Mouse (Mus musculus): ENCODE measurements at regions not wholly inside any gene's neighbourhood (a gene's known extent, or its start where the extent isn't known, plus 50 kb on each side); places are given as distances from the start of the nearest gene placed in this dataset.
"Not testable (repeated sequence)": the region's sequence is repeated elsewhere in the genome, so short reads cannot be mapped to it uniquely, and the experiment has no call there.

- no peaks in the 10 kb centered on the region for H3K4me1 ChIP-seq (ENCODE audit: control insufficient read depth, insufficient read depth, low read length)
- no peak for DNase-seq (ENCODE audit: low spot score, missing footprints)
- no peak overlapping the region for H3K4me2 ChIP-seq
- no peaks in the 10 kb centered on the region for H3K9me3 ChIP-seq (ENCODE audit: control insufficient read depth, low read length)
- no peak overlapping the region for H3K4me3 ChIP-seq (ENCODE audit: low read depth, low read length)
- ATAC-seq (ENCODE audit: low FRiP score) = no peak
- no peaks in the 10 kb centered on the region for H3K27me3 ChIP-seq (ENCODE audit: control insufficient read depth, insufficient read depth, low read length)
- H3K9ac ChIP-seq (ENCODE audit: low read length) = no peak overlapping the region
- H3K36me3 ChIP-seq (ENCODE audit: control insufficient read depth, insufficient read depth, low read length) = no peaks in the 10 kb centered on the region
- no peak overlapping the region for H3K27ac ChIP-seq (ENCODE audit: low read depth, low read length)
- WGBS = 95% methylated on average over 3 of the region's 3 CpGs
These were observed 126.4 kb downstream of the Tomm20 start for GRCm38 (mm10) chr8:126819261-126819660.

GRCm38 (mm10) chr8:126816155-126816554 is 129.5 kb downstream of the Tomm20 start:
- no peak for ATAC-seq (ENCODE audit: low FRiP score)
- no peaks in the 10 kb centered on the region for H3K36me3 ChIP-seq (ENCODE audit: control insufficient read depth, insufficient read depth, low read length)

GRCm38 (mm10) chr8:126814427-126814826 is 131.2 kb downstream of the Tomm20 start:
- Histone ChIP-seq H3K36me3 (ENCODE audit: control insufficient read depth, insufficient read depth, low read length) (no peaks in the 10 kb centered on the region), H3K4me2 (no peak overlapping the region), H3K27ac (ENCODE audit: low read depth, low read length) (no peak overlapping the region), H3K9ac (ENCODE audit: low read length) (no peak overlapping the region), H3K4me3 (ENCODE audit: low read depth, low read length) (no peak overlapping the region), H3K4me1 (ENCODE audit: control insufficient read depth, insufficient read depth, low read length) (no peaks in the 10 kb centered on the region), H3K27me3 (ENCODE audit: control insufficient read depth, insufficient read depth, low read length) (no peaks in the 10 kb centered on the region), H3K9me3 (ENCODE audit: control insufficient read depth, low read length) (no peaks in the 10 kb centered on the region; the same call in 1 of the 2 replicates)
- 78% methylated on average over 4 of the region's 4 CpGs for WGBS
- no peak for DNase-seq (ENCODE audit: low spot score, missing footprints)
- ATAC-seq (ENCODE audit: low FRiP score) = no peak

More at GRCm38 (mm10) chr8:126816155-126816554, 129.5 kb downstream of the Tomm20 start:
- Histone ChIP-seq H3K9ac (ENCODE audit: low read length) (no peak overlapping the region), H3K27ac (ENCODE audit: low read depth, low read length) (no peak overlapping the region), H3K9me3 (ENCODE audit: control insufficient read depth, low read length) (no peaks in the 10 kb centered on the region; the same call in 1 of the 2 replicates), H3K4me2 (no peak overlapping the region), H3K27me3 (ENCODE audit: control insufficient read depth, insufficient read depth, low read length) (no peaks in the 10 kb centered on the region), H3K4me1 (ENCODE audit: control insufficient read depth, insufficient read depth, low read length) (no peaks in the 10 kb centered on the region), H3K4me3 (ENCODE audit: low read depth, low read length) (no peak overlapping the region)
- DNase-seq (ENCODE audit: low spot score, missing footprints) = no peak
- WGBS = 89% methylated on average over 3 of the region's 3 CpGs

GRCm38 (mm10) chr8:126813621-126814020 is 132.0 kb downstream of the Tomm20 start:
- Histone ChIP-seq H3K4me1 (ENCODE audit: control insufficient read depth, insufficient read depth, low read length) (no peaks in the 10 kb centered on the region), H3K4me2 (no peak overlapping the region), H3K27me3 (ENCODE audit: control insufficient read depth, insufficient read depth, low read length) (no peaks in the 10 kb centered on the region), H3K27ac (ENCODE audit: low read depth, low read length) (no peak overlapping the region), H3K36me3 (ENCODE audit: control insufficient read depth, insufficient read depth, low read length) (no peaks in the 10 kb centered on the region), H3K9me3 (ENCODE audit: control insufficient read depth, low read length) (no peaks in the 10 kb centered on the region; the same call in 1 of the 2 replicates), H3K9ac (ENCODE audit: low read length) (no peak overlapping the region), H3K4me3 (ENCODE audit: low read depth, low read length) (no peak overlapping the region)
- 76% methylated on average over 4 of the region's 4 CpGs for WGBS
- ATAC-seq (ENCODE audit: low FRiP score) (no peak), DNase-seq (ENCODE audit: low spot score, missing footprints) (no peak)

GRCm38 (mm10) chr8:126812777-126813176 is 132.9 kb downstream of the Tomm20 start:
- Histone ChIP-seq H3K27me3 (ENCODE audit: control insufficient read depth, insufficient read depth, low read length) (no peaks in the 10 kb centered on the region), H3K9me3 (ENCODE audit: control insufficient read depth, low read length) (no peaks in the 10 kb centered on the region; the same call in 1 of the 2 replicates), H3K4me2 (no peak overlapping the region), H3K4me3 (ENCODE audit: low read depth, low read length) (no peak overlapping the region), H3K27ac (ENCODE audit: low read depth, low read length) (no peak overlapping the region), H3K36me3 (ENCODE audit: control insufficient read depth, insufficient read depth, low read length) (no peaks in the 10 kb centered on the region), H3K9ac (ENCODE audit: low read length) (no peak overlapping the region), H3K4me1 (ENCODE audit: control insufficient read depth, insufficient read depth, low read length) (no peaks in the 10 kb centered on the region)
- 91% methylated on average over 5 of the region's 5 CpGs for WGBS
- ATAC-seq (ENCODE audit: low FRiP score) (no peak), DNase-seq (ENCODE audit: low spot score, missing footprints) (no peak)

GRCm38 (mm10) chr8:126811358-126811757 is 134.3 kb downstream of the Tomm20 start:
- DNase-seq (ENCODE audit: low spot score, missing footprints); H3K4me2 ChIP-seq; H3K27ac ChIP-seq (ENCODE audit: low read depth, low read length); ATAC-seq (ENCODE audit: low FRiP score); H3K9me3 ChIP-seq (ENCODE audit: control insufficient read depth, low read length); H3K9ac ChIP-seq (ENCODE audit: low read length); H3K36me3 ChIP-seq (ENCODE audit: control insufficient read depth, insufficient read depth, low read length); H3K27me3 ChIP-seq (ENCODE audit: control insufficient read depth, insufficient read depth, low read length); H3K4me1 ChIP-seq (ENCODE audit: control insufficient read depth, insufficient read depth, low read length); H3K4me3 ChIP-seq (ENCODE audit: low read depth, low read length): not testable (repeated sequence)
- WGBS = 68% methylated on average over 2 of the region's 2 CpGs

- Histone ChIP-seq H3K36me3 (ENCODE audit: control insufficient read depth, insufficient read depth, low read length) (no peaks in the 10 kb centered on the region), H3K4me2 (no peak overlapping the region), H3K4me3 (ENCODE audit: low read depth, low read length) (no peak overlapping the region), H3K27ac (ENCODE audit: low read depth, low read length) (no peak overlapping the region), H3K4me1 (ENCODE audit: control insufficient read depth, insufficient read depth, low read length) (peaks cover 3% of the 10 kb centered on the region; the same call in 1 of the 2 replicates), H3K9me3 (ENCODE audit: control insufficient read depth, low read length) (no peaks in the 10 kb centered on the region; the same call in 1 of the 2 replicates), H3K27me3 (ENCODE audit: control insufficient read depth, insufficient read depth, low read length) (no peaks in the 10 kb centered on the region), H3K9ac (ENCODE audit: low read length) (no peak overlapping the region)
- DNase-seq (ENCODE audit: low spot score, missing footprints) = no peak
- no peak for ATAC-seq (ENCODE audit: low FRiP score)
- 93% methylated on average over 5 of the region's 5 CpGs for WGBS
These were observed 135.1 kb downstream of the Tomm20 start for GRCm38 (mm10) chr8:126810516-126810915.

GRCm38 (mm10) chr8:126809321-126809720 is 136.3 kb downstream of the Tomm20 start:
- no peak for DNase-seq (ENCODE audit: low spot score, missing footprints)
- Histone ChIP-seq H3K9ac (ENCODE audit: low read length) (no peak overlapping the region), H3K27ac (ENCODE audit: low read depth, low read length) (no peak overlapping the region), H3K4me2 (no peak overlapping the region), H3K4me1 (ENCODE audit: control insufficient read depth, insufficient read depth, low read length) (peaks cover 3% of the 10 kb centered on the region; the same call in 1 of the 2 replicates), H3K4me3 (ENCODE audit: low read depth, low read length) (no peak overlapping the region), H3K36me3 (ENCODE audit: control insufficient read depth, insufficient read depth, low read length) (no peaks in the 10 kb centered on the region), H3K9me3 (ENCODE audit: control insufficient read depth, low read length) (no peaks in the 10 kb centered on the region; the same call in 1 of the 2 replicates), H3K27me3 (ENCODE audit: control insufficient read depth, insufficient read depth, low read length) (no peaks in the 10 kb centered on the region)
- no peak for ATAC-seq (ENCODE audit: low FRiP score)
- WGBS = 82% methylated on average over 1 of the region's 1 CpGs

- Histone ChIP-seq H3K27ac (ENCODE audit: low read depth, low read length) (no peak overlapping the region), H3K9me3 (ENCODE audit: control insufficient read depth, low read length) (no peaks in the 10 kb centered on the region; the same call in 1 of the 2 replicates), H3K4me1 (ENCODE audit: control insufficient read depth, insufficient read depth, low read length) (peaks cover 3% of the 10 kb centered on the region; the same call in 1 of the 2 replicates), H3K36me3 (ENCODE audit: control insufficient read depth, insufficient read depth, low read length) (no peaks in the 10 kb centered on the region), H3K4me3 (ENCODE audit: low read depth, low read length) (no peak overlapping the region), H3K9ac (ENCODE audit: low read length) (no peak overlapping the region), H3K27me3 (ENCODE audit: control insufficient read depth, insufficient read depth, low read length) (no peaks in the 10 kb centered on the region), H3K4me2 (no peak overlapping the region)
- ATAC-seq (ENCODE audit: low FRiP score) (no peak), DNase-seq (ENCODE audit: low spot score, missing footprints) (no peak)
- WGBS = 93% methylated on average over 4 of the region's 4 CpGs
These were observed 137.1 kb downstream of the Tomm20 start for GRCm38 (mm10) chr8:126808496-126808895.

Measured in midbrain, embryonic 11.5 days (tissue).